Mouse (Mus musculus): ENCODE measurements around the gene Lrrc4.

Lrrc4 gene

DNA sequence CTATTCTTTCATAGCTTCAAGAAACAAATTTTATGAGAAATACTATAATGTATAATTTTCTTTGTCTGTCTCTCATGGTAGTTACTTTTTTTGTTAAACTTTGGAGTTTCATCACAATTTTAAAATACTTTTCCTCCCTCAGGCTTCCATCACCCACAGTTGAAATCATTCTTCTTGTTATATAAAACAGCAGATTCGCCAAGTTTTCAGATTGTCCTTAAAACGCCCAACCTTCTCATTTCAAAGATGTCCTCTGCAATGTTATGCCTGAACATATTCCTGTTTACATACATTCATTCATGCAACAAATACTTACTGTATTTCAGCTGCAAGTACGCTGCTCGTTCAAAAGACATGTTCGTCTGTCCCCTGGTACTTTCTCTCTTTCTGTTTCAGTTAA, 167.9 kb downstream of the Lrrc4 start:
- no peak for DNase-seq

DNA sequence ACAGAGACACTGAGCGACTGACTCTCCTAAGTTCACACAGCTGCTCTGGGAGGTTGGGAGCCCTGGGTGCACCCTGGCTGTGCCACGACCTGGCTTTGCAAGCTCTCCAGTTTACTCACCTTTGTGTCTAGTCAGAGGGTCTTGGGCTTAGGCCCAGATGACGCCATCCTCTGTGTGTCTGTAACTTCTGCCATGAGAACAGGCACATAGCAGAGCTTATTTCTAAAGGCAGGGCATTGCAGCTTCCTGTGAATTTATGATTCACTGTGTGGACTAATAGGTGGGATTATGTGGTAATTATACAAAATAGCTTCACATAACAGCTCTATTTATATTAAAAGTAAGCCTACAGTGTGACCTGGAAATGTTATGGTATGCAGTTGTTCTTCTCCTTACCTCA, 168.5 kb downstream of the Lrrc4 start:
- DNase-seq, result no peak

DNA sequence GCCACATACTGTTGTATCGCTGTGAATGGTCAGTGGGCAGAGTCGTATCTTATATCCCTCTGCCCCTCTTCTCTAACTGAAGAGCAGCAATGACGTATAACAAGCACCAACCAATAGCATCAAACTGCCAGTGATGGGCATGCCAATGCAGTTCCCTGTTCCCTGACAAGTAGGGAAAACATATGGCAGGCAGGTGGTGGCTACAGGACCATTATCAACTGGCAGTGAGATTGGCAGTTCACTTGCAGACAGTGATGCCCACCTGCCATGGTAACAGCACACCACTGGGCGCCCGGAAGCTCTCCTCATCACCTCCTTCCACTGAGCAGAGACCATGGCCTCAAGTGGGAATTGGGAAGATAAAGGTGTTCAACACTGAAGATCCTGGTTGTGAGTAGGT, 175.0 kb downstream of the Lrrc4 start:
- DNase-seq, result no peak

DNA sequence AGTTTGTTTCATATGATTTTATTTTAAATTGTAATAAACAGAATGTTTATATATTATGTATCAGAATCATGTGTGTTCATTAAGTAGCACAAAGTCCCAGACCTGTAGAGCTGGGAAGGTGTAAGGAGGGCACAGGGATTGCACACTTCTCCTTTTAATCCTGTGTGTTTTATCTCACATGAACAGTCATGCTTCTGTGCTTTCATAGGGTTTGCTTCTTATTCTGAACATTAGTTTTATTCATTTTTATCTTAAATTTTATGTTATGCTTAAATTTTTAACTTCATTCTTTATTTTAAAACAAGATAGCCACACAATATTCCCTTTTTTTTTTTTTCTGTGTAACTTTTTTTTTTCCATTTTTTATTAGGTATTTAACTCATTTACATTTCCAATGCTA, 186.3 kb downstream of the Lrrc4 start:
- no peak for DNase-seq

DNA sequence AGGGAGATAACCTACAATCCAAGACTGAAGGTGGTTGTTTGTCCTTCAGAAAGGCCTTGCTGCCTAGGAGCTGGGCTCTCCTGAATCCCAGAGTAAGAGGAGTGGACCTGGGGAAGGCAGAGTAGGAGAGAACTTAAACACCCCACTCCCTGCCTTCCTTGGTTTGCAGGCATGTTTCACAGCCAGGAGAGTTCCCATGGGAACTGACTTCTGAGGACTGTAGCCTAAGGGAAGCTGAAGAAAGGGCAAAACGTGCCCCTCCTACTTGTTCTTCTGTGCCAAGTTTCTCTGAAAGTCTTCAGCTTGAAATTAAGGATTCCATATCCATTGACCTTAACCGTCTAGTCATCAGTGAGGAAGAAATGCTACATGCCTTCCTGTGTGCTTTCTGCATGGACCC, 188.6 kb downstream of the Lrrc4 start:
- DNase-seq, result no peak

DNA sequence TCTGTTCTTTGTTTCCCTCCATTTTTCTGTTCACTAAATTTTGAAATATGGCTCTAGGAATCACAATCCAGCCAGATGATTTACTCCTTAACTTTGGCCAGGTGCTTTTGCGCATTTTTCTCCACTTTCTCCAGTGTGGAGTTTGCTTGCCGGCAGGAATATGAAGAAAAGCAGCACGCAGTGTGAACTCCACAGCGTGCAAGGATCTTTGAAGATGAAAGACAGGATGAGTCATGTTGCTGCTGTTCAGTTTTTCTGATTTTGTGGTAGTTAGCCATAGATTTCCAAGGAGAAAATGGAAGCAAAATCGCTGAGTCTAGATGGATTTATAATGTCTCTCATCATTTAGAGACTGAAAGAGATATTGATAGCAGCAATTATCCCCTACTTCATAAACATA, 191.5 kb downstream of the Lrrc4 start:
- no peak for DNase-seq

DNA sequence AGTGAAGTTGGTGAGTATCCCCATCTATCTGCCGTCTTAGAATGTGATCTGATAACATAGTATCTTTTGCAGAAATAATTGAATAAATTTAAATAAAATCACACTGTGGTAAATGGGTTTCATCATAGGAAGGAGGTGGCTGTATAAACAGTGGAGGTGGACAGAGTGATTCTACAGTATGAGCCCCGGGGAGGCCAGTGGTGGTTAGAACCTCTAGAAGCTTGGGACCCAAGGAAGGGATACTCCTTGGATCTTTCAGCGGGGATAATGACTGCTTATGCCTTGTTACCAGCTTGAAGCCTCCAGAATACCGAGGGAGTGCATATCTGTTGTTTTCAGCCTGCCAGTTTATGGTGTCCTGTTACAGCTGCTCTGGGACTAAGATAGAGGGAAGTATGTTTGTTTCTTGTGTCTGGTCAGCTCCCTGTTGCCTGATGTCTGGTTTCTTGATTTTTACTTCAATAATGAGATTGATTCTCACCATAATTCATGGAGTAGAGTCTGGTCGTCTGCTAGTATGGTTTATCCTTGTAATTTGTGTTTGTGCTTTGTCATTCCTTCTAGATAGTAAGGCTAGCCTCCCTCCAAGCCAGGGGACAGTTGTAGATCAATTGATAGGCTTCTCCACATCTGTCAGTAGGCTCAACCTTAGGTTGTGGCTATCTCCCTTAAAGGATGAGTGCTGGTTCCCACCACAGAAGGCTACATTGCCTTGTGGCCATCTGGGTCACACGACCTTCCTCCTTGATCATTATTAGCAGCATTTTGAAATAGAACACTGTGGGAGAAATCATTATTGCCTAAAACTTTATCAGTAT, 195.8 kb downstream of the Lrrc4 start:
- DNase-seq, result no peak

DNA sequence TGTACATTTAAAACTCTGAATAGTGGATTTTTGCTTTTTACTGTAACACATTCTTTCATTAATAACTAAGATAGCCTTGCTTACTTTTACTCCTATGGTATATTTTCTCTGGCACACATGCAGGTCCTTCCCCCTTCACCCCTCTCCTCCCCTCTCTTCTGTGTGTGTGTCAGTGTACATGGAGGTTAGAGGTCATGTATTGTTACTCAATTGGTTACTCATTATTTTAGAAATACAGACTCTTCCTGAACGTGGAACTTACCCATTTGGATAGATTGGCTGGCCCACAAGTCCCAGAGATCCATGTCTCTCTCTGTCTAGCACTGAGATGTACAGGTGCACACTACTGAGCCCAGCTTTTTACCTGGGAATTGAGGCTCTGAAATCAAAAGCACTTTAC, 196.5 kb downstream of the Lrrc4 start:
- no peak for DNase-seq

DNA sequence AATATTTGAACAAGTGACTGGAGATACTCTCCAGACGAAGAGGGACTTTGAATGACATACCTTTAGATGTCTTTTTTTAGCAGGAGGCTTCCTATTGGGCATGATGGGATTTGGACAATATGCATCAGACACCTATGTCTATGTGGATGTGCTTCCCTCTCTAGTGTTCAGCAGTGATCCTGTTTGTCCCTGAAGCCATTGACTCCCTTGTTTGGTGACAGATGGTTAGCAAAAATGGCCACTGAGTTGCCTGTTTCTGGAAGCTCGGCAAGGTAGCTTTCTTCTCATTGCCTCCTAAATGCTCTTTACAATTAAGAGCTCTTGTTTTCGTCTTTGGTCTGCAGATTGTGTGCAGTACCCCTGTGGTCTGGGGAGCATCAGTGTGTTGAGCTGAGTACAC, 197.9 kb downstream of the Lrrc4 start:
- DNase-seq, result no peak

DNA sequence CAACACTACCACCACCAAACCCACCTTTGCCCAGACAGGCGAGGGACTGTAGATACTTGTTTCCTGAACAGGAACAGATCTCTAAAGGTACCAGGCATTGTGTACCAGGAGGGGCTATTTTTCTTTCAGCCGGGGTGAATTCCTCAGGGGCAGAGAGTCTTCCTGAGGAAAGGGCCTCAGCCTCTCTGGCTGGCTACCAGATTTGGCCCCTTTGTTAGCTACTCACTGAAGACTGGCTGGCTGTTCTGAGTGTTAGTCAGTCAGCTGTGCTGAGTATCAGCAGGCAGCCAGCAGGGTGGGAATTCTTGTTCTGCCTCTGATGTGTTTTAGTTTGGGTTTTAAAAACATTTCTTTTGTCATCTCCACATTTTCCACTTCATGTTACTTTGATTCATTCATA, 198.4 kb downstream of the Lrrc4 start:
- no peak for DNase-seq

DNA sequence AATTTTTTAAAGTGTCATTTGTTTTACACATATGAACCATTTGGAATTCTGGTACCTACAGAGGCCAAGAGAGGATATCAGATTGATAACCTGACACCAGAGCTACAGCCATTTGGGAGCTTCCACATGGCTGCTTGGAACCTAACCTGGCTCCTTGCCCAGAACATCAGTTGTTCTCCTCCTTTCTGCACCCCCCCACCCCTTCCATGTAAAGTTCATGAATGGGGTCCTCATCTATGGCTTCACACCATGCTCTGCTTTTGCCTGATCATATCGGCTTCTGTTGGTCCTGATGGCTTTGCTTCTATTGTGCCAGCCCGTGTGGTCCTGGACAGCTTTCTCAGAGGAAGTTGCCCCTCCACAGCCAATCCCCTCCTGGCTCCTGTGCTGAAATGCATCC, 200.6 kb downstream of the Lrrc4 start:
- DNase-seq, result no peak

DNA sequence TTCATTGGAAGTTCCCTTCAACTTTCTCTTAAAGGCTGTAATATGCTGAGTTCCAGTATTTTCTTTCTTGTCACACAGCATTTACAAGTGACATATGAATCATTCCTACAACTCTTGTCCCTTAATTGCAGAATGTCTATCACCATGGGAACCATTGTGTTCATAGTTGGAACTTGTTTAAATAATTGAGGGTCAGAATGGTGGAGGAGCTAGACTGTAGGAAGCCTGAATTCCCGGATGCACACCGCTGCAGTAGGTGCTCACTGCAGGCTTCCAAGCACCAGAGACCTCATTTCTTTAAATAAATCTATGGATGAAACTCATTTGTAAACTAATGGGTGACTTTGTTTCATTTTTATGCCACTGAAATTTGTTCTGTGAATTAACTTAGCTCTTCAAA, 201.7 kb downstream of the Lrrc4 start:
- no peak for DNase-seq

DNA sequence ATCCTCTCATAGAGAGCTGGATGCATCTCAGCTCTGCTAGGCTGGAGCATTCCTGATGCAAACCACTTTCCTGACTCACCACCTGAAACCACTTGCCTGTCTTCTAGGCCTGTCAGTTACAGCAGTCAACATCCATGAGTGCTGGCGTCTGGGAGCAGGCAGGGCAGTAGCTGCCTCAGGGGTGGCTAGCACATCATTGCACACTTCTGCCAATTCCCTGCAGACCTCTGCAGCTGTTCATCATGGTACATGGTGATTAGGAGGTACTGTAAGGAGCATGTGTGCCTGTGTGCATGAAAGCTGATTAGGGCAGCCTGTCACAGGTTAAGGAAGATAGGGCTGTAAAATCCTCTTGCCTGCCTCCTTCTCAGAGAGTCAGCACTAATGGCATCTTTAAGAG, 203.1 kb downstream of the Lrrc4 start:
- no peak for DNase-seq

DNA sequence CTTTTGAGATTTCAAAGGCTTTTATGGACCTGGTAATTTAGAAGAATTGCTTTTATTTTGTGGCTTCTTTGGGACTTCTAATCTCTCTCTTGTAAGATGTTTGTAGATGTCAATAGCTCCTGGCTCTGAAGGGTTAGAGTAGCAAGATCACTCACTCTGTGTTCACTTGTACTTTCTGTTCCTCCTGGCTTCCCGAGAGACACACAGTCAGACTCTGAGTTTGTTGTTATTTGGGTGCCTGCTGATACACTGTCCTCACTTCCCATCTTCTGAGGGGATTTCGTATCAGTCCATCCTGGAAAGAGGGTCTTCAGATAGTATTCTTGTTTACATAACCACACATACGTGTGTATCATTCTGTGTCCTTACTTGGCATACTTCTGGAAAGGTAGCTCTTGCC, 208.6 kb downstream of the Lrrc4 start:
- no peak for DNase-seq

DNA sequence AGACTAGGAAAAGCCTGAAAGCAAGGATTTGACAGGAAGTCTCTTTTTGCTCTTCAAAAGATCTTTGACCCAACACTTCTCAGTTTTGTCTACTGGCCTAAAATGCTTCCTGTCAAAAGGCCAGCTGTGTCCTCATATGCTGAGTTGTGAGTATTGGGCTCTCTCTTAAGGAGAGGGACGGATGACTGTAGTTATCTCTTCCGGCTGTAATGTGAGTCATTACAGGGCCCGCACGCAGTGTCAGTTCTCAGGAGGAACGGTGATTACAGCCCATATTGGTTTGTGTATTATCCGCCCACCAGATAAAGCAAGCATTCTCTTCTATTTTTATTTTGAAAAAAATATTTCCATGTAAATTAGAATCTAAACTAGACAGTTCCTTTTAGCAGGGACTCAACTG, 209.0 kb downstream of the Lrrc4 start:
- DNase-seq, result no peak

DNA sequence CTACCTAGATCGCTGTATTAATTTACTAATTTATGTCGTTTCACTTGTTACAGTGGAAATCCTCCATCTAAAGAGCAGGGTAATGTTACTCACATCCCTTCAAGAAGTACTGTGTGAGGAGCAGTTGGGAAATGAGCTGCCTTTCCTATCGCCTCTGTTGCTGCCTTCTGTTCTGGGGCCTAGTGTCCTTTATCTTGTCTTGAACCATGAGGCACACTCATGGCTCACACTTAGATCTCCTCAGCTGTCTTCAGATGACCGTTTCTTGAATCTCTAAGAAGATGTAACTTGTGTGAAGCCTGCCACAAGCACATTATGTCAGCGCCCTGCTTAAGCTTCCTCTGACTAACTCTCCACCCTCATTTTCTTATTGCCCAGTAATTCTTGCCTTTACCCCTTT, 209.6 kb downstream of the Lrrc4 start:
- DNase-seq, result no peak

DNA sequence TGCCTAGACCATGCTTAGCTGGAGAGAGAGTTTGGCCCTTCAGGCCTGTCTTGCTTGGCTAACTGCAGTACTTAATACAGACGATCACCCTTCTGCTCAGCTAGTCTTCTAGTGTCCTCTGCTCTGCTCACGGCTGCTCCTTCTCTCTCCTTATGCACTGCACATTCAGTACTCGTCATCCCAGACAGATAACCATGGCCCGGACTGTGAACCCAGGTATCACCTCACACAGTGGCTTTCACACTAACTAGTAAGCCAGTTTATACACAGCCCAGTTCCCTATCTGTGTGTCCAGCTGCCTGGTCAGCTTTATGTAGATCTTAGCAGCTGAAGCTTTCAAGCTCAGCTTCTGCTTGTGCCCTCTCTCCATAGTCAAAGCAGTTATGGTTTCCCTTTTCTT, 210.1 kb downstream of the Lrrc4 start:
- no peak for DNase-seq

DNA sequence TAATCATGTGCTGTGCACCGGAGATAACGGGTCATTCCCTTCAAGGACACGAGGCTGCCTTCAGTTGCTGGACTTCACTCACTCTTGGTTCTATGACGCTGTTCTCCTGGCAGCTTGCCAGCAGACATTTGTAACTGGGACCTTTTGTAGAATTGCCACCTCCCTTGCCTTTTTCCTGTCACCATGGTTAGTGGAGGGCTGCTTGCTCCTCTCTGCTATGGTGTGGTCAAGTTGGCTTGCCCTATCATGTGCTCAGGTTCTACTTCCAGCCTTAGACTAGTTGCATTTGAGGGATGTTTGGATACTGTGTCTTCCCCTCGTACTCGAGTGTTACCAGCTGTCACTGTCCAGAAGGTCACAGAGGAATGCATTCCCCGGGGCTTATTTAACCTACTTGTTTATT, 212.8 kb downstream of the Lrrc4 start:
- no peak for DNase-seq

DNA sequence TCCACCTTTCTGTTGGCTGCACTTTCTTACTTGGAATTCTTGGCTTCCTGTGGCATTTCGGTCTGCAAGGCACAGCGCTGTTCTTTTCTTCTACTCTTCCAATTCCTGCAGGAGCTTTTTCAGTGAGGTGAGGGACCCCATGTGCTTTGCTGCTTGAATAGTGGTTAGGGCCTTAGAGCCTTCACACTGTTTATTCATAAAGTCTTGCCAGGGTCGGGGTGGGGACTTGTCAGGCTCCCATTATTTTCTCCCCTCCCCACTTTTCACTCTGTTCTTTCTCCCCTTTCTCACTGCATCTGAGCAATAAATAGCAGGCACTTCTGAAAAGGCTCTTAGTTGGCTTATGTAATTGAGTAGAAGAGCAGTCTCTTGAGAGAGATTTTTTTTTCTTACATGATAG, 213.2 kb downstream of the Lrrc4 start:
- no peak for DNase-seq

DNA sequence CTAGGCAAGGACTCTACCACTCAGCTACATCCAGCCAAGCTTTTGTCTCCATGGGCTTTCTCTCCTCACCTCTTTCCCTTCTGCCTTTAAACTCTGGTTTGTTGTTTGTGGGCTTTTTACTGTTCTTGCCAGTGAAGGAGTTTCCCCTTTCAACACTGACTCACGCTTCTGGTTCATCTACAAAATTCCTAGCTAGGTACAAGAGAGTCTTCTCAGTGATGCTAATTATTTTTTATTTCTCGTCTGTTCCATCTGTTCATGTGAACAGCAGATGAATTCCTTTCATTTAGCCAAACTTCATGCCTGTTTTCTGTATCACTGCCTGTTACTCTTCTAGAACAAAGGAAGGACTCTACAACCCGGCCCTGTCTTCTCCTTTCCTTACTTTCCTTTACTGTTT, 215.6 kb downstream of the Lrrc4 start:
- DNase-seq, result no peak

DNA sequence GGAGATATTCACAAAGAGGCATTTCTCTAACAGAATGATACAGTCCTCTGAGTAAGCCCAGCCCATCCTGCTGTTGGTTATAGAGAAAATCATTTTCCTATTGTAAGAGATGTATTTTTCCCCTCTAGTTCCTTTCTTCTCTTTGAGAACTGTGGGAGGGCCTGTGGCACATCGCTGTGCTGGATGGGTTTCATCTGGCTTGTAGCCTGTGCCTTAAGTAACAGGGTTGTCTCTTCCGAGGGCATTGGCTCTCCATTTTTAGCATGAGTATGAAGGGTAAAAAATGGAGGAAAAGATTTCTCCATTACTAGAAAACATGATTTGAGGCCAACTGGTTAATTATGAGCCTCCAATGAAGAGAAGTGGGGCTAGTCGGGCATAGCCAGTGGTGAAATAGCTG, 216.1 kb downstream of the Lrrc4 start:
- DNase-seq, result no peak

DNA sequence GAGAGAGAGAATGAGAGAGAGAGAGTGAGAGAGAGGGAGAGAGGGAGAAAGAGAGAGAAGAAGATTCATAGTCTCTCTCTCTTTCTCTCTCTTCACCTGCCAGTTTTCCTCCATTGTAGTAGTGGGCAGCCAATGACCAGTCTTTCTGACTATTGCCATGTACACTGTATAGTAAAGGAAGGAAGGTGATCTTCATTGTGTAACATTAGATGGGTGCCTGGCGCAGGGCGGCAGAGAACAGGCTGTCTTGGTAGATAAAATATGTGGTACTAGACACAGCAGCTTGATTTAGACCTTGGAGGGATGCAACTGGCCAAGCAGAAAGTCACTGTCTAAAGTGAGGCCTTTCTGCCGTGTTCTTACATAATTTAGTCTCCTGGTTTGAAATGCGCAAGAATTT, 216.7 kb downstream of the Lrrc4 start:
- DNase-seq, result no peak

DNA sequence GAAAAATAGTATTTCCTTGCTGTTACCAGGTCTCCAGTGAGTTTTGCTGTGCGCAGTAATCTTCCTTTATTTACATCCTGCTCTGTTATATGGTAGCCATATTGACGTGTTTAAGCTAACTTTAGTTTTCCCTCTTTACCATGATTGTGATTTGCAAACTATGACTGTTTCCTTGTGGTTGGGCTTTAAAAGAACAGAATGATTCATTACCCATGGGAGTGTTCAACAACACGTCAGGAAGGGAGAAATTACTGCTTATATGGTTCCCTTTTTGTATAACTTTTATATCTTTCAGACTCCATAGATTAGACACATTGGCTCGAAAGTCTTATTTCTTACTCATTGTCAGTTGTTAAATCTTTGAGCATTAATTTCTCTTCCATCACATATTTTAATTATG, 218.1 kb downstream of the Lrrc4 start:
- DNase-seq, result no peak

Data from thymus, postnatal 4 days (tissue).